Mouse (Mus musculus) spleen, embryonic (tissue): ENCODE measurements at regions not wholly inside any gene's neighbourhood (a gene's known extent, or its start where the extent isn't known, plus 50 kb on each side); places are given as distances from the start of the nearest gene placed in this dataset.

Experiments
- CTCF ChIA-PET: fragments of 350-600 bp; sonication (Branson Sonifier 250); formaldehyde crosslinking; loops from one replicate; lab custom pipeline; 2022; lab: Charles Lee

GRCm38 (mm10) chr1:77043749-77044564 is 470.9 kb downstream of the Epha4 start:
- CTCF ChIA-PET = no interaction called here

GRCm38 (mm10) chr1:77048720-77049406 is 466.0 kb downstream of the Epha4 start:
- CTCF ChIA-PET = no interaction called here

GRCm38 (mm10) chr1:77051239-77051638 is 463.6 kb downstream of the Epha4 start:
- CTCF ChIA-PET = no interaction called here

GRCm38 (mm10) chr1:77053837-77054540 is 460.9 kb downstream of the Epha4 start:
- CTCF ChIA-PET = no interaction called here

- CTCF ChIA-PET = no interaction called here
Observed at GRCm38 (mm10) chr1:77062468-77062867, 452.4 kb downstream of the Epha4 start.

- CTCF ChIA-PET = no interaction called here
Observed at GRCm38 (mm10) chr1:77073071-77073470, 441.8 kb downstream of the Epha4 start.

- CTCF ChIA-PET = no interaction called here
Observed at GRCm38 (mm10) chr1:77074926-77075885, 439.7 kb downstream of the Epha4 start.

- CTCF ChIA-PET = no interaction called here
Observed at GRCm38 (mm10) chr1:77080767-77081166, 434.1 kb downstream of the Epha4 start.

- CTCF ChIA-PET = no interaction called here
Observed at GRCm38 (mm10) chr1:77081660-77082059, 433.2 kb downstream of the Epha4 start.

- CTCF ChIA-PET = no interaction called here
Observed at GRCm38 (mm10) chr1:77082410-77082809, 432.5 kb downstream of the Epha4 start.

- CTCF ChIA-PET = no interaction called here
Observed at GRCm38 (mm10) chr1:77093551-77093950, 421.3 kb downstream of the Epha4 start.

GRCm38 (mm10) chr1:77101726-77102272 is 413.1 kb downstream of the Epha4 start:
- CTCF ChIA-PET = no interaction called here

GRCm38 (mm10) chr1:77102421-77103133 is 412.3 kb downstream of the Epha4 start:
- CTCF ChIA-PET = no interaction called here

GRCm38 (mm10) chr1:77109861-77110785 is 404.8 kb downstream of the Epha4 start:
- CTCF ChIA-PET = interaction anchor here (0.6 kb wide), 2 partner anchors 70 to 564 kb away, joined by 9 to 21 read pairs; no protein-coding TSS in a partner anchor

GRCm38 (mm10) chr1:77128411-77128810 is 386.5 kb downstream of the Epha4 start:
- CTCF ChIA-PET = no interaction called here

GRCm38 (mm10) chr1:77137663-77138062 is 377.2 kb downstream of the Epha4 start:
- CTCF ChIA-PET = no interaction called here

- CTCF ChIA-PET = no interaction called here
Observed at GRCm38 (mm10) chr1:77140906-77141305, 374.0 kb downstream of the Epha4 start.

GRCm38 (mm10) chr1:77148052-77148451 is 366.8 kb downstream of the Epha4 start:
- CTCF ChIA-PET = no interaction called here

GRCm38 (mm10) chr1:77168316-77168715 is 346.6 kb downstream of the Epha4 start:
- CTCF ChIA-PET = no interaction called here
